Mouse (Mus musculus): Measurements from ENCODE around the gene Upk3bl.
A peak's percentile ranks its signal among the peaks of the same experiment; 100 is the strongest.
"Not testable (repeated sequence)": the region's sequence is repeated elsewhere in the genome, so short reads cannot be mapped to it uniquely, and the experiment has no call there.

Gene Upk3bl

GRCm38 (mm10) chr5:136084891-136085651, 30.8 kb downstream of the Upk3bl start:
- no peak for DNase-seq (ENCODE audit: low read depth, low spot score)

DNA sequence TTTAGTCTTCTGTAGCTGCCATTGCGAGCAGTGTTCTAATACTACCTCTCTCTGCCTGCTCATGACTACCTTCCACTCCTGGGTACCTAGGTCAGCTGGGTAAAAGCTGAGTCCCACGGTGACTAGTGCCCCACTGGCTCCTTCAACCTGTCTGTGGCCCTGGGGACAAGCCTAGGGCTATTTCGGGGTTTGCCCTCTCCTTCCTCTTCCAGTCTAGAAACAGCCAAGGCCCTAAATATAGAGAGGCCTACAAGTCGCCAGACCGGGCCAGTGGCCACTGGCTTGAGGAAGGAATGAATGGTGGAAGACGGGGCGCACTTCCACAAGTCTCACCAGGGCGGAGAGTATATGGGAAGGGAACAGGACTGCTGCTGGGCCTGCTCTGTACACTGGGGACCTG, 32.0 kb downstream of the Upk3bl start:
- no peak for DNase-seq (ENCODE audit: low read depth, low spot score)

DNA sequence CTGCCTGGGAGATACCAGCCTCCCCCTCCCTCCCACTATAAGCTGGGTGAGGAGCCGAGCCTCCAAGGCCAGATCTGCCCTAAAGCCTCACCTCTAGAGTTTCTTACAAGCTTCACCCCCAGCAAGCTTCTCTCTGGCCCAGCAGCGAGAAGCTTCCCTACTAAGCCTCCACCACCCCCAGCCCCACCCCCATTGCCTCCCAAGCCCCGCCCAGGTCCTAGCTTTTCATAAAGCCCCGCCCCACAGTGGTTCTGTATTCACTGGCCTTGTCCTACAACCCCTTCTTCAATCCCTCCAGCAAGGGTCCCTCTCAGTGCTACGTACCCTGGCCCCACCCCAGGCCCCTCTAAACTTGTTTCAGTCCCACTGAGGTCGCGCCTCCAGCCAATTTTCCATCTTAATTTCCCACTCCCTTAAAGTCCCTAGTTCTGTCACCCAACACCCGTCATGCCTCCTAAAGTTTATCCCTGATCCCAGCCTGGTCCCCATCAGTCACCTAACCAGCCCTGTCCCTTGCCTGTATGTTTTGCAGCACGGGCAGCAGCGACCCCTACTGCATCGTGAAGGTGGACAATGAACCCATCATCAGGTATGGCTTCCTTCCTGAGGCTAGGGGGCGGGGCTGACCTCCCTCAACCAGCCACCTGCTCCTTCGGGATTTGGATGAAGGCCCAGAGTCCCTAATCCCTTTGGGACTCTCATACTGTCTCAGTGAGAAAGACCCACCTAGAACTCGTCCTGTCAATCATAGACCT, 34.7 kb downstream of the Upk3bl start:
- DNase-seq (ENCODE audit: low read depth, low spot score), result no peak

DNA sequence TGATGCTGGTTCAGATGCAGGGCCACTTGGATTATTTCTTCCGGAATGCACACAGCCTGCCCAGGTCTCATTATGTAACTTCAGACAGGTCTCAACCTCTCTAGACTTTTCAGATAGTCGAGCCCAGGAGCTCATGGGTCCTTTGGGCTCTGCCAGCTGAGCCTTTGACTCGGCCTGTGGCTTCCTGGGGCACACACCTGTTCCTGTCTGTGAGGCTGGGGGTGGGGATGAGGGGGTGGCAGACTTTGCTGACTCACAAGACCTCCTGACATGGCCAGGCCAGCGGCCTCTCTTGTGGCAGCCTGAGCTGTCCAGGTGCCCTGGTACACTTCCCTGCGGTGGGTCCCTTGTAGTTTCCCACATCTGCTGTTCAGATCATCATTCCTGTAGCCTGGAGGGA, 37.6 kb downstream of the Upk3bl start:
- DNase-seq (ENCODE audit: low read depth, low spot score), result no peak

DNA sequence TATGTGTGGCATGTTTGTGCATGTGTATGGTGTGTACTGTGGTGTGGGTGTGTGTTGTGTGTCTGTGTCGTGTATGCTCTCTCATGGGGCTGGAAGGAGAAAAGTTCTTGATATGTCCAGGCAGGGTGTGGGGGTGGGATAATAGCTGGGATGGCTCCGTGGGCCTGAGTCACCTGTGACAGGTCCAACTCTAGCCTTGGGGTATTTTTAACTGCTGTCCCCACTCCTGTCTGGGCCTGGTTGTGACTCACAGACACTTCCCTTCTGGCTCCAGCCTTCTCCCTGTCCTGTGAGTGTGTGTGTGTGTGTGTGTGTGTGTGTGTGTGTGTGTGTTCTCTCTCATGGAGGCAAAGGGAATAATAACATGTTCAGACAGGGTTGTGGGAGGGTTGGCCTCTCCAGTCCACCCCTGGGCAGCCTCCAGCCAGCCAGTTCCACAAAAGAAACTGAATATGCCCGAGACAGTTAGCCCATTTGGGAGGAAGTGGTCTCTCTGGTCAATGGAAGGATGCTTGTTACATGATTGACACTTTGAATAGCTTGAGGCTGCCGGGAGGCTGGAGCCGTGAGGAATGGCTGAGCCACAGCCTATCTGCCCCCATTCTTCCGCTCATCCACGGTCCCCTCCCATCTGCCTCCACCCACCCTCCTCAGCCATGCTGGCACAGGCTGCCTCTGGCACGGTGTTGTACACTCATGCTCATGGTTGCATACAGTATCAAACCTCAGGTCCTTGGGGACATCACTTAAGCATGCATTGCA, 40.1 kb downstream of the Upk3bl start:
- DNase-seq (ENCODE audit: low read depth, low spot score), result no peak

- DNase-seq (ENCODE audit: low read depth, low spot score), result no peak
Observed at GRCm38 (mm10) chr5:136095089-136095488, 40.8 kb downstream of the Upk3bl start.

DNA sequence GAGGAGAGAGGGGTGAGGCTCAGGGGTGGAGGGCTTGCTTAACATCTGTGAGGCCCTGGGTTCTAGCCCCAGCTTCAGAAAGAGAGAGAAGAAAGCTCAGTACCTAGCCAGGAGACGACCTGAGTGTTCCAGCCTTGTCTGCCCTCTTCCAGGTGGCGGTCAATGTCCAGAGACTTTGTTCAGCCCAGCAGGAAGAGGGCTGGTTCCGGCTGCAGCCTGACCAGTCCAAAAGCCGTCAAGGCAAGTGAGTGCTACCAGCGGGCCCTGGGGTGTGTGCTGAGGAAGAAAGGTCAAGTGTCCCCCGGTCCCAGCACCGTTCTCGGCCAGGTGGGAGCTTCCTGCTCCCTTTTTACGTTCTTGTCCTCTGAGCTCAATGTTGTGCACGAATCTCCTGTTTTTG, 44.2 kb downstream of the Upk3bl start:
- DNase-seq (ENCODE audit: low read depth, low spot score), result no peak

DNA sequence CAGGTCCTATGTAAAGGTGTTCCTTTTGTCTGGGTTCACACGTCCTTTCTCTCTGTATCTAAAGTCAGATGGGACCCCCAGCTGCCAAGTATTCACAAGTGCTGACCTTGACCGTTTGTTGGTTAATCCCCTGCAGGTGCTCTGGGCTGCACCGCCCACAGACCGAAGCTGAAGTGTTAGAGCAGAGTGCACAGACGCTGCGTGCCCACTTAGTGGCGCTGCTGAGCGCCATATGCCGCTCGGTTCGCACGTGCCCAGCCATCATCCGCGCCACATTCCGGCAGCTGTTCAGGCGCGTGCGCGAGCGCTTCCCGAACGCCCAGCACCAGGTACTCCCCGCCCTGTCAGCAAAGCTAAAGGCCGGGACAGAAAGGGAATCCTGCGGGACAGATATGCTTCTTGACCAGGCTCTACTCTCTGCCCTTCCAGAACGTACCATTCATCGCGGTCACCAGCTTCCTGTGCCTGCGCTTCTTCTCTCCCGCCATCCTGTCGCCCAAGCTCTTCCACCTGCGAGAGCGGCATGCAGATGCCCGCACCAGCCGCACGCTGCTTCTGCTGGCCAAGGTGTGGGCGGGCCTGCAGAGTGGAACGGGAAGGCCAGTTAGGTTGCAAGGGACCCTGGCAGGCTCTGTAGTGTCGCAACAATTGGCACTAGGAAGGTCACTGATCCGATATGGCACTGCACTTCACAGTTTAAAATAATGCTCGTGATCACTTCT, 48.0 kb downstream of the Upk3bl start:
- DNase-seq (ENCODE audit: low read depth, low spot score), result peak; percentile 69

DNA sequence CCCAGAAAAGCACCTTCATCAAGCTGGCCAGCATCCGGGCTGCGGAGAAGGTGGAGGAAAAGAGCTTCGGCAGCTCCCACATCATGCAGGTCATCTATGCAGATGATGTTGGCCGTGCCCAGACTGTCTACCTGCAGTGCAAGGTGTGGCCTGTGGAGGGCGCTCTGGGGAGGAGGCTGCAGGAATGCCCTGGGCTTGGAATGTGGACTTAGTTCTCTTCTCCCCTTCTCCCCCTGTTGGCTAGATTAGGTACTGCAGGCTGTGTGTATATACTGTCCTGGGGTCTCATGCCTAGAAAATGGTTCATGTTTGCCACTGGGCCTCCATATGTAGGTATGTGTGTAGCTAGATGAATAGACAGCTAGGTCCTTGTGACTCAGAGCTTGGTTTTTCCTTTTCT, 50.2 kb downstream of the Upk3bl start:
- DNase-seq (ENCODE audit: low read depth, low spot score), result no peak

DNA sequence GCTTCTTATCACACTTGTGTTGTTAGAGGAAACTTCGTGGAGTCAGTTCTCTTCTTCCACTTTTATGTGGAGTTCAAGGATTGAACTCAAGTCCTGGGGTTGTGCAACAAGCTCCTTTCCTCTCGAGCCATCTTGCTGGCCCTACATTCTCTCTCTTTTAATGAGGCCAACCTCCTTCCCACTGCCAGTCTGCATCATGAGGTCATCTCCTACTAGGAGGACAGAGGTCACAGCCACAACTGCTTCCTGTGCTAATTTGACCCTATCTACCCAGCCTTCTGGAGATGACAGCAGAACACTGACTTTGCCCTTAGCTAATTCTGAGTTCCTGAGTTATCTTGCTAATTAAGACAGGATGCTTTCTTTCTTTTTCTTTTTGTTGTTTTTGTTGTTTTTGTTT, 54.2 kb downstream of the Upk3bl start:
- no peak for DNase-seq (ENCODE audit: low read depth, low spot score)

- DNase-seq (ENCODE audit: low read depth, low spot score), result no peak
Observed at GRCm38 (mm10) chr5:136109042-136109441, 54.8 kb downstream of the Upk3bl start.

DNA sequence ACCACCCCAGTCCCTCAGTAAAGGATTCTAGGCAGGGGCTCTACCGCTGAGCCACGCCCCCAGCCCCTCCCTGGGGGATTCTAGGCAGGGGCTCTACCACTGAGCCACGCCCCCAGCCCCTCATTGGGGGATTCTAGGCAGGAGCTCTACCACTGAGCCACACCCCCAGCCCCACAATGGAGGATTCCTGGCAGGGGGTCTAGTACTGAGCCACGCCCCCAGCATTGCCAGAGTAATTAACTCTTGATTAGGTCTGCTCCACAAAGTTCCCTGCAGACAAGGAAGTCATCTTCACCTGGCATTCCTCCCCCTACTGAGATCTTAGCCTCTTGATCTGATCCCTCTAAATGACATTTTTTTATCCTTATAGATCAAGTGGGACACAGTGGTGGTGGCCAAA, 59.3 kb downstream of the Upk3bl start:
- DNase-seq (ENCODE audit: low read depth, low spot score), result not testable (repeated sequence)
